Mouse (Mus musculus): ENCODE results near the gene Kif13a. TPM values are rescaled to one million over a fixed set of nuclear protein-coding genes. Genes with fewer than 3 reads are reported as not detected.
A peak's percentile ranks its signal among the peaks of the same experiment; 100 is the strongest.

Kif13a gene
- polyA plus RNA-seq, 1 experiment from 2014 or later = 11.7 TPM

- WGBS = 72% methylated on average over 13 of the region's 13 CpGs
- Histone ChIP-seq H3K4me3 (ENCODE audit: low read length) (no peak overlapping the region), H3K27me3 (ENCODE audit: control insufficient read depth, insufficient read depth, low read depth, low read length) (no peaks in the 10 kb centered on the region), H3K36me3 (ENCODE audit: control insufficient read depth, insufficient read depth, low read length) (peaks cover 18% of the 10 kb centered on the region), H3K9ac (ENCODE audit: low read length) (no peak overlapping the region), H3K9me3 (ENCODE audit: control insufficient read depth, low read length) (no peaks in the 10 kb centered on the region), H3K4me1 (replicated peaks; ENCODE audit: control insufficient read depth, insufficient read depth, low read length) (no peaks in the 10 kb centered on the region; the same call in 1 of the 2 replicates), H3K4me2 (ENCODE audit: low read depth, low read length) (no peak overlapping the region), H3K27ac (ENCODE audit: low read length) (no peak overlapping the region)
- ATAC-seq (ENCODE audit: low read depth) = no peak
Measured at GRCm38 (mm10) chr13:46819729-46820223, 109.9 kb downstream of the Kif13a start.

DNA sequence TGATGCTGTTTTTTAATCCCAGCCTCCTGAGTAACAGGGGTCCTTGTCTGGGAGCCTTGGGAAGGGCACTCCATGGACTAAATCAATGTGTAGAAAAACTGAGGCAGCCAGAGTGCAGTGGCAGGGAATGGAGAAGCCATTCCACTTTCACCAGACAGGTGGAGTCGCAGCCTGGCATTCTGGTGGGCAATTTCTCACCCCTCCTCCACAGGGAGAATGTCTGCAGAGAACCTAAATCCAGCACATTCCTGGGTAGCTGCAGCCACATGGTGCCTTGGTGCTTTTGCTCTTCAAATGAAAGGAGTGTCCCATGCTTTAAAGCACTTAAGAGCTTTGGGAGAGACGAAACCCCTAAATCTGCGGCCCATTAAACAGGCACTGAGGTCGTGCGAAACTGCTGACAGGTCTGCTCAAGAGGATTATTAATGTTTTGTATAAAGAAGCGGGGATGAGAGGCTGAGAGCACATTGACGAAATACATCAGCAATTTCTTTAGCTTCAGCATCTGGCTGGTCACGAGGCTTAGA is 110.4 kb downstream of the Kif13a start:
- peaks cover 13% of the 10 kb centered on the region for H3K36me3 ChIP-seq (ENCODE audit: control insufficient read depth, insufficient read depth, low read length)
- H3K27me3 ChIP-seq (ENCODE audit: control insufficient read depth, insufficient read depth, low read depth, low read length) = no peaks in the 10 kb centered on the region
- H3K9ac ChIP-seq (ENCODE audit: low read length) = no peak overlapping the region
- no peak for ATAC-seq (ENCODE audit: low read depth)
- no peak overlapping the region for H3K4me3 ChIP-seq (ENCODE audit: low read length)
- no peak overlapping the region for H3K4me2 ChIP-seq (ENCODE audit: low read depth, low read length)
- no peaks in the 10 kb centered on the region; the same call in 1 of the 2 replicates for H3K4me1 ChIP-seq (replicated peaks; ENCODE audit: control insufficient read depth, insufficient read depth, low read length)
- H3K9me3 ChIP-seq (ENCODE audit: control insufficient read depth, low read length) = no peaks in the 10 kb centered on the region
- WGBS = 45% methylated on average over 8 of the region's 8 CpGs
- H3K27ac ChIP-seq (ENCODE audit: low read length) = no peak overlapping the region

GRCm38 (mm10) chr13:46818374-46818773 is 111.3 kb downstream of the Kif13a start:
- Histone ChIP-seq H3K4me1 (replicated peaks; ENCODE audit: control insufficient read depth, insufficient read depth, low read length) (no peaks in the 10 kb centered on the region; the same call in 1 of the 2 replicates), H3K4me2 (ENCODE audit: low read depth, low read length) (no peak overlapping the region), H3K27me3 (ENCODE audit: control insufficient read depth, insufficient read depth, low read depth, low read length) (no peaks in the 10 kb centered on the region), H3K9ac (ENCODE audit: low read length) (no peak overlapping the region), H3K36me3 (ENCODE audit: control insufficient read depth, insufficient read depth, low read length) (peaks cover 17% of the 10 kb centered on the region), H3K27ac (ENCODE audit: low read length) (no peak overlapping the region), H3K9me3 (ENCODE audit: control insufficient read depth, low read length) (no peaks in the 10 kb centered on the region), H3K4me3 (ENCODE audit: low read length) (no peak overlapping the region)
- peak; percentile 28; the same call in 1 of the 2 replicates for ATAC-seq (ENCODE audit: low read depth)
- WGBS = 44% methylated on average over 9 of the region's 9 CpGs

DNA sequence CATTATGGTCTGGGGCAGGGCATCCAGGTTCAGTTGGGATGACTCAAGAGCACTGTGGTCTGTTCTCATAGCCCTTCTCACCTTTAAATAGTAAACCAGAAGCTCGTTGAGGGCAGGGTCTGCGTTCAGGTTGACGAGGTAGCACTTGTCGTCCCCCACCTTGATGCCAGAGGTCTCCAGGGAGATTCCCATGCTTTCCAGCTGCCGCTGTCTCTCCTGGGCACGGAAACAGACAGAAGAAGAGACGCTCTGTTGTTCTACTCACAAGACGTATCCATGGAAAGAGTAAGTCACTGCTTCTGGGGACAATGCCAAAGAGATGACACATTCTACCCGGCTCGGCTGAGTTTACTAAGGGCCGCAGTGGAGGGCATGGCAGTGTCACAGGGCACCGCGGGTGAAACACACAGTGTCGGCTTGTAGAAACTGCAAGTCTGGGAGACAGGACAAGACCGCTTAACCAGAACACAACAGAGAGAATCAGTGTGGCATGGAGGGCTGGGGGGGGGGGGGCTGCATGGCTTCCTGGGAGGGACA is 117.0 kb downstream of the Kif13a start:
- no peak overlapping the region for H3K9ac ChIP-seq (ENCODE audit: low read length)
- H3K4me1 ChIP-seq (replicated peaks; ENCODE audit: control insufficient read depth, insufficient read depth, low read length) = no peaks in the 10 kb centered on the region
- H3K4me2 ChIP-seq (ENCODE audit: low read depth, low read length) = no peak overlapping the region
- no peak for ATAC-seq (ENCODE audit: low read depth)
- no peak overlapping the region for H3K4me3 ChIP-seq (ENCODE audit: low read length)
- H3K27me3 ChIP-seq (ENCODE audit: control insufficient read depth, insufficient read depth, low read depth, low read length) = no peaks in the 10 kb centered on the region
- H3K9me3 ChIP-seq (ENCODE audit: control insufficient read depth, low read length) = no peaks in the 10 kb centered on the region
- WGBS = 88% methylated on average over 15 of the region's 15 CpGs
- H3K36me3 ChIP-seq (ENCODE audit: control insufficient read depth, insufficient read depth, low read length) = peaks cover 35% of the 10 kb centered on the region
- no peak overlapping the region for H3K27ac ChIP-seq (ENCODE audit: low read length)

DNA sequence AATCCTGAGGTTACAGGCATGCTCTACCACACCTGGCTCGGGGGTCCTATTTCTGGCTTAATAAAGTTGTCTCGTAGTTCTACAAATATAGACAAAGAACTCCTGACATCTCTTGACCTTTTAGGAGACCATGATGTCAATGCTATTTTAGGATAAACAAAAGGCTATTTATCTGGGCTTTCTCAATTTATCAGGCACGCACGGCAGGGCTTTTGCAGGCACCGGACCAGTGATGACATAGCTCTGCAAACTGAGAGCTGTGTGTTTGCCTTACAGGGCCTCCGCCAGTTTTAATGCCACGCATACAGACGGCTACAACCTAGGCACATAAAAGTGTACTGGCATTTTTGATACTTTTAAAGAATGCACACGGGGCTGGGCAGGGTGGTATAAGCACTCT is 118.0 kb downstream of the Kif13a start:
- Histone ChIP-seq H3K9me3 (ENCODE audit: control insufficient read depth, low read length) (no peaks in the 10 kb centered on the region), H3K27ac (ENCODE audit: low read length) (no peak overlapping the region), H3K27me3 (ENCODE audit: control insufficient read depth, insufficient read depth, low read depth, low read length) (no peaks in the 10 kb centered on the region), H3K9ac (ENCODE audit: low read length) (no peak overlapping the region), H3K4me1 (replicated peaks; ENCODE audit: control insufficient read depth, insufficient read depth, low read length) (no peaks in the 10 kb centered on the region), H3K4me3 (ENCODE audit: low read length) (no peak overlapping the region), H3K4me2 (ENCODE audit: low read depth, low read length) (no peak overlapping the region), H3K36me3 (ENCODE audit: control insufficient read depth, insufficient read depth, low read length) (peaks cover 35% of the 10 kb centered on the region)
- 62% methylated on average over 9 of the region's 9 CpGs for WGBS
- ATAC-seq (ENCODE audit: low read depth) = no peak

GRCm38 (mm10) chr13:46810613-46811012 is 119.1 kb downstream of the Kif13a start:
- no peaks in the 10 kb centered on the region for H3K27me3 ChIP-seq (ENCODE audit: control insufficient read depth, insufficient read depth, low read depth, low read length)
- no peak overlapping the region for H3K4me3 ChIP-seq (ENCODE audit: low read length)
- H3K36me3 ChIP-seq (ENCODE audit: control insufficient read depth, insufficient read depth, low read length) = peaks cover 32% of the 10 kb centered on the region
- WGBS = 94% methylated on average over 17 of the region's 17 CpGs
- ATAC-seq (ENCODE audit: low read depth) = no peak
- H3K4me2 ChIP-seq (ENCODE audit: low read depth, low read length) = no peak overlapping the region
- no peak overlapping the region for H3K27ac ChIP-seq (ENCODE audit: low read length)
- H3K4me1 ChIP-seq (replicated peaks; ENCODE audit: control insufficient read depth, insufficient read depth, low read length) = no peaks in the 10 kb centered on the region
- no peaks in the 10 kb centered on the region for H3K9me3 ChIP-seq (ENCODE audit: control insufficient read depth, low read length)
- no peak overlapping the region for H3K9ac ChIP-seq (ENCODE audit: low read length)

DNA sequence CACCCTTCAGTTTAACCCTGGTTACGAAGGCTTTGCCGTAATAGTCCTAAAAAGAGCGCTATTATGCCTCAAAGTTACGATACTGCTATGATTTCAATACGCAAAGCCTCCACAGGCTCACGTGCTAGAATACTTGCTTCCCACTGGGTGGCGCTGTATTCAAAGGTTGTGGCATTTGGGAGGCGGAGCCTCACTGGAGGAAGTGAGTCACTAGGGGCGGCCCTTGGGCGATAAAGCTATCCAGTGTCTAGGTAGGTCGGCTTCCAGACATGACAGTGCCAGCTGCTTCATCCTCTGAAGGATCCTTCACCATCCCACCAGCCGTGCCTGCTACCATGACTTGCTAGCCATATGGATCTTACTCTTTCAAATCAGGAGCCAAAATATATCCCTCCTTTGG is 119.6 kb downstream of the Kif13a start:
- Histone ChIP-seq H3K9ac (ENCODE audit: low read length) (no peak overlapping the region), H3K4me1 (replicated peaks; ENCODE audit: control insufficient read depth, insufficient read depth, low read length) (no peaks in the 10 kb centered on the region), H3K9me3 (ENCODE audit: control insufficient read depth, low read length) (no peaks in the 10 kb centered on the region), H3K27ac (ENCODE audit: low read length) (no peak overlapping the region), H3K4me2 (ENCODE audit: low read depth, low read length) (no peak overlapping the region), H3K36me3 (ENCODE audit: control insufficient read depth, insufficient read depth, low read length) (peaks cover 30% of the 10 kb centered on the region), H3K4me3 (ENCODE audit: low read length) (no peak overlapping the region), H3K27me3 (ENCODE audit: control insufficient read depth, insufficient read depth, low read depth, low read length) (no peaks in the 10 kb centered on the region)
- ATAC-seq (ENCODE audit: low read depth) = no peak
- 89% methylated on average over 12 of the region's 12 CpGs for WGBS

GRCm38 (mm10) chr13:46807901-46808300 is 121.8 kb downstream of the Kif13a start:
- H3K9ac ChIP-seq (ENCODE audit: low read length) = no peak overlapping the region
- peaks cover 18% of the 10 kb centered on the region for H3K36me3 ChIP-seq (ENCODE audit: control insufficient read depth, insufficient read depth, low read length)
- no peaks in the 10 kb centered on the region for H3K4me1 ChIP-seq (replicated peaks; ENCODE audit: control insufficient read depth, insufficient read depth, low read length)
- H3K27me3 ChIP-seq (ENCODE audit: control insufficient read depth, insufficient read depth, low read depth, low read length) = no peaks in the 10 kb centered on the region
- no peak overlapping the region for H3K4me2 ChIP-seq (ENCODE audit: low read depth, low read length)
- WGBS = 83% methylated on average over 11 of the region's 11 CpGs
- H3K27ac ChIP-seq (ENCODE audit: low read length) = no peak overlapping the region
- no peak for ATAC-seq (ENCODE audit: low read depth)
- no peaks in the 10 kb centered on the region for H3K9me3 ChIP-seq (ENCODE audit: control insufficient read depth, low read length)
- H3K4me3 ChIP-seq (ENCODE audit: low read length) = no peak overlapping the region

DNA sequence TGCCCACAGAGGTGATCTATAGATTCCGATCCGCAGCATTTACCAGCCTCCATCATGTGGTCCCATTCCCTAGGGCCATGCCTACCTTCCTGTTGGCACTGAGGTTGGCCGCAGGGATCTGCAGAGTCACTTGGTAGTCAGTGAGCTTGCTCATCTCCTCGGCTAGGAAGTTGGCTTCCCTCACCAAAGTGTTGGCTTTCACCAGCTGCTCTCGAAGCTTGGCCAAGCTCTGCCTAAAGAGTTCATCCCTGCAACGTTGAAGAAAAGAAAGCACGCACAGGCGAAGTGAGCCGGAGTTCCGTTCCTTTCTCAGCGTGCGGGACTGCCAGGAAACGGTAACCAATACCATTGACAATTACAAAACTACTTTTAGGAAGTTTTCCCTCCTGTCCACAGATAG is 128.5 kb downstream of the Kif13a start:
- Histone ChIP-seq H3K27ac (ENCODE audit: low read length) (no peak overlapping the region), H3K4me1 (replicated peaks; ENCODE audit: control insufficient read depth, insufficient read depth, low read length) (no peaks in the 10 kb centered on the region), H3K9ac (ENCODE audit: low read length) (no peak overlapping the region), H3K4me3 (ENCODE audit: low read length) (no peak overlapping the region), H3K4me2 (ENCODE audit: low read depth, low read length) (no peak overlapping the region), H3K9me3 (ENCODE audit: control insufficient read depth, low read length) (no peaks in the 10 kb centered on the region), H3K27me3 (ENCODE audit: control insufficient read depth, insufficient read depth, low read depth, low read length) (no peaks in the 10 kb centered on the region), H3K36me3 (ENCODE audit: control insufficient read depth, insufficient read depth, low read length) (peaks cover 11% of the 10 kb centered on the region)
- no peak for ATAC-seq (ENCODE audit: low read depth)
- 94% methylated on average over 13 of the region's 13 CpGs for WGBS
